Mouse (Mus musculus) limb, embryonic 11.5 days (tissue): ENCODE results near the gene Vsnl1. TPM values are rescaled to one million over a fixed set of nuclear protein-coding genes. Genes with fewer than 3 reads are reported as not detected.

Experiments used
- ATAC-seq: fragments of 200-750 bp; cut with Nextera tagmentation; 2 replicates; pipeline ENCODE4 v1.8.0; 2017; ENCODE audit warnings: low read depth; ENCODE audit not compliant: insufficient number of reproducible peaks, low FRiP score, low TSS enrichment
- DNase-seq: peaks from one replicate; pipeline ENCODE4 v3.0.0-alpha.2; 2015; ENCODE audit warnings: low spot score
- H3K27ac ChIP-seq: fragments of 300-500 bp; sonication (generic); replicated peaks from 2 replicates; pipeline ENCODE4 v1.5.1; 2014; ENCODE audit warnings: low read depth, mild to moderate bottlenecking, low read length
- H3K27me3 ChIP-seq: fragments of 300-500 bp; sonication (generic); 2 replicates; pipeline ENCODE4 v1.6.1; 2014; ENCODE audit warnings: mild to moderate bottlenecking, low read length, mixed read lengths; ENCODE audit not compliant: control insufficient read depth, insufficient read depth
- H3K36me3 ChIP-seq: fragments of 300-500 bp; sonication (generic); 2 replicates; pipeline ENCODE4 v1.6.1; 2014; ENCODE audit warnings: mild to moderate bottlenecking, low read length, moderate library complexity, mixed read lengths; ENCODE audit not compliant: control insufficient read depth, insufficient read depth
- H3K4me1 ChIP-seq: fragments of 300-500 bp; sonication (generic); 2 replicates; pipeline ENCODE4 v1.6.1; 2014; ENCODE audit warnings: low read length, mixed read lengths; ENCODE audit not compliant: control insufficient read depth, insufficient read depth
- H3K4me2 ChIP-seq: fragments of 300-500 bp; sonication (generic); 2 replicates; pipeline ENCODE4 v1.6.1; 2014; ENCODE audit warnings: low read depth, mild to moderate bottlenecking, moderate library complexity; ENCODE audit not compliant: severe bottlenecking
- H3K4me3 ChIP-seq: fragments of 300-500 bp; sonication (generic); 2 replicates; pipeline ENCODE4 v1.5.1; 2014; ENCODE audit warnings: low read depth, low read length
- H3K9ac ChIP-seq: fragments of 300-500 bp; sonication (generic); 2 replicates; pipeline ENCODE4 v1.6.1; 2014; ENCODE audit warnings: mild to moderate bottlenecking, low read length
- H3K9me3 ChIP-seq: fragments of 300-500 bp; sonication (generic); 2 replicates; pipeline ENCODE4 v1.6.1; 2016; ENCODE audit warnings: low read length; ENCODE audit not compliant: control insufficient read depth
- WGBS: fragments of 180-500 bp; shearing (Covaris S2); extraction: QIAGEN DNeasy Blood & Tissue Kit; methylation state at CpG from one replicate; pipeline ENCODE4 v1.1.7; 2014; 5-methylcytosine and 5-hydroxymethylcytosine counted together
- microRNA-seq: library from miRNA; unstranded; fragments of <30 nt; microRNA quantifications from one replicate; pipeline ENCODE4, GENCODE M21; 2016
- polyA plus RNA-seq: library from polyadenylated mRNA; unstranded; fragments of >200 nt; fragmentation: Nextera tagmentation; extraction: Ambion mirVana; gene quantifications from 2 replicates; pipeline ENCODE4 v1.2.1, GENCODE M21; 2014

Vsnl1 gene
- polyA plus RNA-seq, 1 experiment from 2014 or later = 0.28 TPM

GRCm38 (mm10) chr12:11281584-11281983 lies 154.8 kb downstream of the Vsnl1 start:
- Histone ChIP-seq H3K4me2 (no peak overlapping the region), H3K4me3 (no peak overlapping the region), H3K9me3 (no peaks in the 10 kb centered on the region), H3K27ac (no peak overlapping the region), H3K36me3 (peaks cover 14% of the 10 kb centered on the region), H3K9ac (no peak overlapping the region), H3K27me3 (no peaks in the 10 kb centered on the region), H3K4me1 (no peaks in the 10 kb centered on the region)
- WGBS = 97% methylated on average over 2 of the region's 2 CpGs
- ATAC-seq = no peak
- no peak for DNase-seq

- Histone ChIP-seq H3K9me3 (no peaks in the 10 kb centered on the region), H3K4me1 (no peaks in the 10 kb centered on the region), H3K4me3 (no peak overlapping the region), H3K36me3 (peaks cover 8% of the 10 kb centered on the region), H3K27ac (no peak overlapping the region), H3K27me3 (no peaks in the 10 kb centered on the region), H3K4me2 (no peak overlapping the region), H3K9ac (no peak overlapping the region)
- no peak for DNase-seq
- no peak for ATAC-seq
- 96% methylated on average over 3 of the region's 3 CpGs for WGBS
These were observed 156.5 kb downstream of the Vsnl1 start for GRCm38 (mm10) chr12:11279886-11280285.

GRCm38 (mm10) chr12:11277207-11277606 lies 159.2 kb downstream of the Vsnl1 start:
- Histone ChIP-seq H3K9me3 (no peaks in the 10 kb centered on the region), H3K9ac (no peak overlapping the region), H3K4me1 (no peaks in the 10 kb centered on the region), H3K36me3 (peaks cover 8% of the 10 kb centered on the region; the same call in 1 of the 2 replicates), H3K4me2 (no peak overlapping the region), H3K27ac (no peak overlapping the region), H3K4me3 (no peak overlapping the region), H3K27me3 (no peaks in the 10 kb centered on the region)
- DNase-seq (no peak), ATAC-seq (no peak)
- WGBS = 93% methylated on average over 6 of the region's 6 CpGs

- Histone ChIP-seq H3K27me3 (no peaks in the 10 kb centered on the region), H3K27ac (no peak overlapping the region), H3K4me3 (no peak overlapping the region), H3K4me1 (no peaks in the 10 kb centered on the region), H3K9ac (no peak overlapping the region), H3K9me3 (no peaks in the 10 kb centered on the region), H3K36me3 (peaks cover 8% of the 10 kb centered on the region; the same call in 1 of the 2 replicates), H3K4me2 (no peak overlapping the region)
- WGBS = 93% methylated on average over 2 of the region's 2 CpGs
- DNase-seq (no peak), ATAC-seq (no peak)
These were observed 159.8 kb downstream of the Vsnl1 start for GRCm38 (mm10) chr12:11276632-11277031.

Small RNA genes within 50 kb of the gene (microRNA-seq; reads per million reads assigned to microRNA genes)
- not detected for gene Mir7675

Other genes with a start within 250 kb of the Vsnl1 start
- 0.34 TPM in 1 of 2 replicates, not detected in the other for gene Msgn1, start 227.6 kb downstream of the Vsnl1 start, polyA plus RNA-seq
- gene Gen1, start 170.8 kb downstream of the Vsnl1 start, polyA plus RNA-seq = 14.9 and 19.3 TPM in 2 replicates
- gene Smc6, start 170.7 kb downstream of the Vsnl1 start, polyA plus RNA-seq = 138 and 143 TPM in 2 replicates
- gene Rad51ap2, start 19.5 kb upstream of the Vsnl1 start, polyA plus RNA-seq = 0.09 and 0.28 TPM in 2 replicates